Mouse (Mus musculus) lung, adult 2 months (tissue): ENCODE results near the gene Nfe2l3.

Source experiments
- CTCF ChIP-seq: fragments of 200-500 bp; IDR thresholded peaks from 2 replicates; pipeline ENCODE4 v1.5.1; 2011; ENCODE audit warnings: mild to moderate bottlenecking, low read length, control low read depth; ENCODE audit not compliant: insufficient read depth
- POLR2A ChIP-seq: fragments of 200-500 bp; IDR thresholded peaks from 2 replicates; pipeline ENCODE4 v1.6.1; 2011; ENCODE audit warnings: low read depth, mild to moderate bottlenecking, control low read depth, low read length, borderline replicate concordance; ENCODE audit errors: extremely low read depth

DNA sequence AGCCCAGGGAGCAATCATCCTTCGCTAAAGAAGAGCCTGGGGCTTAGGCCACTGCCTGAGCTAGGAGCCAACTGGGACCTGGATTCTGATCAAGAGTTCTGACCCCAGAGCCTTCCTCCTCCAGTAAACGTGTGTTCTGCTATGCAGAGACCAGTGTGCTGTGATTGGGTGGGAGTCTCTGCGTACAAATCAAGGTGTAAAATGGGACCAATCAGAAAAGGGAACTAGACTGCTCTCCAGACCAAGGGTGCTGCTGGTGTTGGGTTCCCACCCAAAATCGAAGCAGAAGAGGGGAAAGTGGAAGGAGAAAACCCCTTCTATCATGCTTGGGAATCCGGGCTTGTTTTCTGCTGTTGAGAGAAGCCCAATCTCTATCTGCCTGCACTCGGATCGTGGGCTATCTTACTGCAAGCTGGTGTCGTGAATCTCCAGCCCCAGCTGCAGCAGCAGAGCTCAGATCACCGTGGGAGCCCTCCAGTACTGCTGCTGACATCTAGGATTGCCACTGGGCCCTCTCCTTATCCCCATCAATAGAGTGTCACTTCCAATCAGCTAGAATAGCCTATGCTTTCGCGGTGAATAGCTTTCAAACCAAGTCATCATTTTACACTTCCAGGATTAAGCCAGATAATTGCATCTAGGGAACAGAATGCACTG, 8.9 kb upstream of the Nfe2l3 start:
- TF ChIP-seq CTCF (no peak), POLR2A (no peak)
